Mouse (Mus musculus): ENCODE data around the gene Gm37240.

GRCm38 (mm10) chr3:84748139-84748538, 1139.2 kb downstream of the Gm37240 start:
- TF ChIP-seq CTCF (IDR thresholded peaks at IDR 0.05; ENCODE audit: low read depth, low read length) (no peak), POLR2A (IDR thresholded peaks at IDR 0.05; ENCODE audit: borderline replicate concordance, low read depth, low read length) (no peak)

Measured in bone marrow macrophage, adult 2 months (primary cell).